Mouse (Mus musculus) brain, embryonic 14.5 days (tissue): ENCODE data around the gene Sh3gl1.

Source experiments
- CTCF ChIP-seq: fragments of 200-500 bp; IDR thresholded peaks from 2 replicates; pipeline ENCODE4 v1.5.1; 2012; ENCODE audit warnings: inconsistent platforms, mild to moderate bottlenecking, moderate library complexity, borderline replicate concordance; ENCODE audit not compliant: insufficient read depth, insufficient read length; ENCODE audit errors: extremely low read depth
- POLR2A ChIP-seq: fragments of 200-500 bp; IDR thresholded peaks from 2 replicates; pipeline ENCODE4 v1.6.1; 2012; ENCODE audit warnings: mild to moderate bottlenecking, inconsistent platforms, borderline replicate concordance; ENCODE audit not compliant: poor library complexity, insufficient read depth, insufficient read length, severe bottlenecking; ENCODE audit errors: extremely low read depth

DNA sequence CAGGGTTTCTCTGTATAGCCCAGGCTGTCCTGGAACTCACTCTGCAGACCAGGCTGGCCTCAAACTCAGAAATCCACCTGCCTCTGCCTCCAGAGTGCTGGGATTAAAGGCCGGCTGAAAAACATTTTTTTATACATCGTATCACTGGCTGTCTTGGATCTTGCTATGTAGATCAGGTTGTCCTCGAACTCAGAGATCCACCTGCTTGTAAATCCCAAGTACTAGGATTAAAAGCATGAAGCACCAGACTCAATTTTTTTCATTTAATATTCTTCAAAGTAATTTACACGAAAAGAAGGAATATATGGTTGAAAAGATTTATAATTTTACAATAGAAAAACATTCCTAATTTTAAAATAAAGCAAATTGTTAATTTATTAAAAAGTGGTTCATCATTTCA is 2.9 kb upstream of the Sh3gl1 start:
- TF ChIP-seq CTCF (no peak), POLR2A (no peak)
